Mouse (Mus musculus): ENCODE results near the gene Nrxn1. TPM values are rescaled to one million over a fixed set of nuclear protein-coding genes. Genes with fewer than 3 reads are reported as not detected.

The Nrxn1 gene
- polyA plus RNA-seq, 1 experiment from 2014 or later, result 4.6 TPM

- no peaks in the 10 kb centered on the region for H3K27me3 ChIP-seq (ENCODE audit: insufficient read depth, low read length)
- WGBS, result 77% methylated on average over 2 of the region's 2 CpGs
- ATAC-seq (ENCODE audit: low FRiP score, low TSS enrichment), result no peak
- no peak overlapping the region for H3K9ac ChIP-seq (replicated peaks; ENCODE audit: low read length)
- H3K9me3 ChIP-seq (ENCODE audit: low read length), result peaks cover 9% of the 10 kb centered on the region
- no peak overlapping the region for H3K4me2 ChIP-seq (replicated peaks; ENCODE audit: low read depth, low read length)
- H3K36me3 ChIP-seq (ENCODE audit: insufficient read depth, low read length), result no peaks in the 10 kb centered on the region
- H3K4me1 ChIP-seq (ENCODE audit: insufficient read depth, low read length), result no peaks in the 10 kb centered on the region
- H3K27ac ChIP-seq (ENCODE audit: low read length), result no peak overlapping the region
- no peak overlapping the region for H3K4me3 ChIP-seq (ENCODE audit: low read length)
Measured at GRCm38 (mm10) chr17:91085416-91085815, 7.5 kb downstream of the Nrxn1 start.

- no peaks in the 10 kb centered on the region for H3K9me3 ChIP-seq (ENCODE audit: low read length)
- H3K9ac ChIP-seq (replicated peaks; ENCODE audit: low read length), result no peak overlapping the region
- H3K4me3 ChIP-seq (ENCODE audit: low read length), result no peak overlapping the region
- H3K27ac ChIP-seq (ENCODE audit: low read length), result no peak overlapping the region
- H3K27me3 ChIP-seq (ENCODE audit: insufficient read depth, low read length), result no peaks in the 10 kb centered on the region
- ATAC-seq (ENCODE audit: low FRiP score, low TSS enrichment), result no peak
- H3K4me1 ChIP-seq (ENCODE audit: insufficient read depth, low read length), result no peaks in the 10 kb centered on the region
- H3K4me2 ChIP-seq (replicated peaks; ENCODE audit: low read depth, low read length), result no peak overlapping the region
- no peaks in the 10 kb centered on the region for H3K36me3 ChIP-seq (ENCODE audit: insufficient read depth, low read length)
Measured at GRCm38 (mm10) chr17:91079096-91079495, 13.8 kb downstream of the Nrxn1 start.

- WGBS, result 67% methylated on average over 5 of the region's 5 CpGs
- Histone ChIP-seq H3K36me3 (ENCODE audit: insufficient read depth, low read length) (no peaks in the 10 kb centered on the region), H3K4me1 (ENCODE audit: insufficient read depth, low read length) (no peaks in the 10 kb centered on the region), H3K4me3 (ENCODE audit: low read length) (no peak overlapping the region), H3K27ac (ENCODE audit: low read length) (no peak overlapping the region), H3K27me3 (ENCODE audit: insufficient read depth, low read length) (no peaks in the 10 kb centered on the region), H3K9me3 (ENCODE audit: low read length) (no peaks in the 10 kb centered on the region), H3K9ac (replicated peaks; ENCODE audit: low read length) (no peak overlapping the region), H3K4me2 (replicated peaks; ENCODE audit: low read depth, low read length) (no peak overlapping the region)
- ATAC-seq (ENCODE audit: low FRiP score, low TSS enrichment), result no peak
Measured at GRCm38 (mm10) chr17:91074780-91075179, 18.1 kb downstream of the Nrxn1 start.

GRCm38 (mm10) chr17:91033466-91033865 is 59.4 kb downstream of the Nrxn1 start:
- no peak overlapping the region for H3K9ac ChIP-seq (replicated peaks; ENCODE audit: low read length)
- no peak overlapping the region for H3K4me3 ChIP-seq (ENCODE audit: low read length)
- H3K27ac ChIP-seq (ENCODE audit: low read length), result no peak overlapping the region
- no peak overlapping the region for H3K4me2 ChIP-seq (replicated peaks; ENCODE audit: low read depth, low read length)
- no peaks in the 10 kb centered on the region for H3K9me3 ChIP-seq (ENCODE audit: low read length)
- WGBS, result 68% methylated on average over 7 of the region's 7 CpGs
- H3K4me1 ChIP-seq (ENCODE audit: insufficient read depth, low read length), result no peaks in the 10 kb centered on the region
- no peak for ATAC-seq (ENCODE audit: low FRiP score, low TSS enrichment)
- H3K27me3 ChIP-seq (ENCODE audit: insufficient read depth, low read length), result no peaks in the 10 kb centered on the region
- no peaks in the 10 kb centered on the region for H3K36me3 ChIP-seq (ENCODE audit: insufficient read depth, low read length)

DNA sequence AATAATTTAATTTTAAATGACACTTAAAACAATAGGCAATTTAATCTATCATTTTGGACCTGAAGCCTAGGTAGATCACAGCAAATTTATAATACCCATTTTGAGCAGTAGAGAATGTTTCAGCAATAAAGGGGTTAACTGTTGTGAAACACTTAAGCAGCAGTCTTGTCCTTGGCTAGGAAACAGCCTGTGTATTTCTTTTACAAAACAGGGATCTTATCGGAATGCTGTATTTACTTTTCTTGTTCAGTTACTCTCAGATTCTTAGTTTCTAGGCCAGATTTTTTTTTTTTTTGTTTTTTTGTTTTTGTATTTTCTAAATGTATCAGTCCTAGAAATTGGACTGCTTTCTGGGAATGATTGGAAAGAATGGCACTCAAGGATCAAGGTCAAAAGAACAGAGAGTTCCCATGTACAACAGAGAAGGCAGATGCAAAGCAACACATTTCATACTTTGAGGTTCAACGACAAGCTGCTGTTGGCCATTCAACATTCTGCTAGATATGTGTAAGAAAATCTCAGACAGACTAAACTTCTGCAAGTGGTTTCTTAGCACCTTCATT is 67.7 kb downstream of the Nrxn1 start:
- Histone ChIP-seq H3K9ac (replicated peaks; ENCODE audit: low read length) (no peak overlapping the region), H3K4me2 (replicated peaks; ENCODE audit: low read depth, low read length) (no peak overlapping the region), H3K9me3 (ENCODE audit: low read length) (no peaks in the 10 kb centered on the region), H3K27ac (ENCODE audit: low read length) (no peak overlapping the region), H3K36me3 (ENCODE audit: insufficient read depth, low read length) (no peaks in the 10 kb centered on the region), H3K4me1 (ENCODE audit: insufficient read depth, low read length) (no peaks in the 10 kb centered on the region), H3K27me3 (ENCODE audit: insufficient read depth, low read length) (no peaks in the 10 kb centered on the region), H3K4me3 (ENCODE audit: low read length) (no peak overlapping the region)
- WGBS, result 58% methylated on average over 2 of the region's 2 CpGs
- ATAC-seq (ENCODE audit: low FRiP score, low TSS enrichment), result no peak

DNA sequence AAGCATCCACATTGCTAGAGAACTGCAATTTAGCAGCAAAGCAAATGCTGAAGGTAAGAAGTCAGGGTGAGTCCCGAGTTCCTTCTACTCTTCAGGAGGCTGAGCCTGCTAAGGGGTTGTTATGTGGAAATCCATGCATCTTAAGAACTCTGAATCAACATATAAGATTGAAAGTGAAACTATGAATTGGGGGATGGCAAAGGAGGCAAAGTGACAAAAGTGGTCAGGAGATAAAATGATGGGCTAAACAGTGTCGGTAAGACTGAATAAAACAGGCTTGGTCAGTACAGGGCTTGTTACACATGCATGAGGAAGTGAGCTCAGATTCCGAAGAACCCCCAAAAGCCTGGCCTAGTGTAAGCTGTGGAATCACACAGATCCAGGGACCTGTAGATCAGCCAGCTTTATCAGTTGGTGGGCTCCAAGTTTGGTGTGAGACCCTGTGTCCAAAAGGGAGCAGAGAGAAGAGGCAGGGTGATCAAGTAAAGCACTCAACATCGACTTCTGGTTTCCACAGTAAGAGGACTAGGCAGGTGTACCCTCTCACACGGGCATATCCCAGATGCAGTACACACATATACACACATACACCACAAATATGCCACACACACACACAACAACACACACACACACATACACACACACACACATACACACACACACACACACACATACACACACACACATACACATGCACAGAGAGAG is 85.3 kb downstream of the Nrxn1 start:
- H3K9me3 ChIP-seq (ENCODE audit: low read length), result no peaks in the 10 kb centered on the region
- WGBS, result 85% methylated on average over 5 of the region's 5 CpGs
- no peak overlapping the region for H3K9ac ChIP-seq (replicated peaks; ENCODE audit: low read length)
- no peak overlapping the region for H3K4me2 ChIP-seq (replicated peaks; ENCODE audit: low read depth, low read length)
- no peak overlapping the region for H3K27ac ChIP-seq (ENCODE audit: low read length)
- ATAC-seq (ENCODE audit: low FRiP score, low TSS enrichment), result no peak
- H3K4me3 ChIP-seq (ENCODE audit: low read length), result no peak overlapping the region
- no peaks in the 10 kb centered on the region for H3K4me1 ChIP-seq (ENCODE audit: insufficient read depth, low read length)
- no peaks in the 10 kb centered on the region for H3K36me3 ChIP-seq (ENCODE audit: insufficient read depth, low read length)
- no peaks in the 10 kb centered on the region for H3K27me3 ChIP-seq (ENCODE audit: insufficient read depth, low read length)

GRCm38 (mm10) chr17:91000389-91000788 is 92.5 kb downstream of the Nrxn1 start:
- ATAC-seq (ENCODE audit: low FRiP score, low TSS enrichment), result no peak
- no peak overlapping the region for H3K4me2 ChIP-seq (replicated peaks; ENCODE audit: low read depth, low read length)

DNA sequence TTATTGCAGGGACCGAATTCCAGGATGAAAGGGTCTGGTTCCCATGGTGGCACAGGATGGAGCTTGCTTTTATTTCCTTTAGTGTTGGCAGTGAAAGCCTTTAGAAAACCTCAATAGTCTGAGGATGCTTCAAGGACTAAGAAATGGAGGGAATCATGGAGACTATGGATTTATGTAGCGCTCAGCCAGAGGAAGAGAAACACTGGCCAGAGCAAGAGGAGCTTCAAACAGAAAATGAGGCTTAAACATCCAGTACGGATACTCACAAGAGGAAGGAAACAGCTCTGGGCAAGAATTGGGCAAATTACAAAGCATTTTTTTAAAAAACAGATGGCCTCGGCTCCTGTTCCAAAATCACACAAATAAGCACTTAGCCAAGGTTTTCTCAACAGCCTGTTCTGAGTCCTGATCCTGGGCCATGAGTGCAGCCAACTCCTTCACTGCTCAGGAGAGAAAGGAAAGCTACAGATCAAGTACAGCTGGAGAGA is 93.2 kb downstream of the Nrxn1 start:
- ATAC-seq (ENCODE audit: low FRiP score, low TSS enrichment), result no peak
- Histone ChIP-seq H3K27ac (ENCODE audit: low read length) (no peak overlapping the region), H3K4me2 (replicated peaks; ENCODE audit: low read depth, low read length) (no peak overlapping the region), H3K27me3 (ENCODE audit: insufficient read depth, low read length) (no peaks in the 10 kb centered on the region), H3K9me3 (ENCODE audit: low read length) (no peaks in the 10 kb centered on the region), H3K9ac (replicated peaks; ENCODE audit: low read length) (no peak overlapping the region), H3K4me3 (ENCODE audit: low read length) (no peak overlapping the region), H3K36me3 (ENCODE audit: insufficient read depth, low read length) (no peaks in the 10 kb centered on the region), H3K4me1 (ENCODE audit: insufficient read depth, low read length) (no peaks in the 10 kb centered on the region)
- WGBS, result 89% methylated on average over 4 of the region's 4 CpGs

More at GRCm38 (mm10) chr17:91000389-91000788, 92.5 kb downstream of the Nrxn1 start:
- H3K27me3 ChIP-seq (ENCODE audit: insufficient read depth, low read length), result no peaks in the 10 kb centered on the region
- no peaks in the 10 kb centered on the region for H3K4me1 ChIP-seq (ENCODE audit: insufficient read depth, low read length)
- no peak overlapping the region for H3K27ac ChIP-seq (ENCODE audit: low read length)
- no peak overlapping the region for H3K4me3 ChIP-seq (ENCODE audit: low read length)
- H3K9ac ChIP-seq (replicated peaks; ENCODE audit: low read length), result no peak overlapping the region
- H3K36me3 ChIP-seq (ENCODE audit: insufficient read depth, low read length), result no peaks in the 10 kb centered on the region
- H3K9me3 ChIP-seq (ENCODE audit: low read length), result no peaks in the 10 kb centered on the region

DNA sequence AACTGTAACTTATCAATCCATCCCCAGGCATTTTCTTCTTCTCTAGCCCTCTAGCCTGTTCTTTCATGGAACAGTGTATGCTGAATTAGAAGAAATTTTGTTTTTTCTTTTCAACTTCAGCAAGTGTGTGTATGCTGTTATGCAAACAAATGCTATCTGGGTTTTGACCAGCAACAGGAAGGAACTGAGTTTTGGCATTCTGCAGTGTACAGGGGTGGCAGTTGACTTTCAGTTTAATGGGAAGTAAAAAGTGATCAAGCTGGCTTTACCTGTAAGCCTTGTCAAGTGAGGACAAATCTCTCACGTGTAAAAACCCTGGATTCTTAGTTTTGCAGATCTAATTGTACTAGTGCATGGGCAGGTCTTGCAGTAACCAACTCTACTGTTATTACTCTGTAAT is 95.2 kb downstream of the Nrxn1 start:
- Histone ChIP-seq H3K4me2 (replicated peaks; ENCODE audit: low read depth, low read length) (no peak overlapping the region), H3K27ac (ENCODE audit: low read length) (no peak overlapping the region), H3K36me3 (ENCODE audit: insufficient read depth, low read length) (no peaks in the 10 kb centered on the region), H3K4me3 (ENCODE audit: low read length) (no peak overlapping the region), H3K27me3 (ENCODE audit: insufficient read depth, low read length) (no peaks in the 10 kb centered on the region), H3K4me1 (ENCODE audit: insufficient read depth, low read length) (no peaks in the 10 kb centered on the region), H3K9ac (replicated peaks; ENCODE audit: low read length) (no peak overlapping the region), H3K9me3 (ENCODE audit: low read length) (no peaks in the 10 kb centered on the region)
- 63% methylated on average over 1 of the region's 1 CpGs for WGBS
- no peak for ATAC-seq (ENCODE audit: low FRiP score, low TSS enrichment)

DNA sequence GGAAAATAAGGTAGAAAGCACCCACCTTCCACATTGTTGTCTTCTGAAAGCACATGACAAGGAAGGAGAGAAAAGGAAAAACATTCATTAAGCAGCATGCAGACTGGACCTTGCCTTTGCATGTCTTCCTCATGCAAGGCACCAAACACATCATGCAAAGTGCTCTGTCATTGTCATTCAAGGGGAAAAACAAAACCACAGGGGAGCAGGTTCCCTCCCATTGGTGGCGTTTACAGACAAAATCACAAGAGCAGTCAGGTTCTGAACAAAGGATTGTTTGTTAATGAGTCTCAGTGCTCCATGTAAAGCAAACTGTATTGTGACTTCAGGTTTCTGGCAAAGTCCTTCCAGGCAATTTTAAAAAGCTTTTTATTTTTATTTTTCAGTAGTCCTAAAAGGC is 97.4 kb downstream of the Nrxn1 start:
- H3K9me3 ChIP-seq (ENCODE audit: low read length), result no peaks in the 10 kb centered on the region
- no peak overlapping the region for H3K4me2 ChIP-seq (replicated peaks; ENCODE audit: low read depth, low read length)
- ATAC-seq (ENCODE audit: low FRiP score, low TSS enrichment), result no peak
- no peak overlapping the region for H3K9ac ChIP-seq (replicated peaks; ENCODE audit: low read length)
- H3K4me1 ChIP-seq (ENCODE audit: insufficient read depth, low read length), result no peaks in the 10 kb centered on the region
- no peaks in the 10 kb centered on the region for H3K36me3 ChIP-seq (ENCODE audit: insufficient read depth, low read length)
- no peaks in the 10 kb centered on the region for H3K27me3 ChIP-seq (ENCODE audit: insufficient read depth, low read length)
- H3K4me3 ChIP-seq (ENCODE audit: low read length), result no peak overlapping the region
- WGBS, result 22% methylated on average over 1 of the region's 1 CpGs
- no peak overlapping the region for H3K27ac ChIP-seq (ENCODE audit: low read length)
